1 mouse cellular context compared by ENCODE assay signal in the genomic region with DNA sequence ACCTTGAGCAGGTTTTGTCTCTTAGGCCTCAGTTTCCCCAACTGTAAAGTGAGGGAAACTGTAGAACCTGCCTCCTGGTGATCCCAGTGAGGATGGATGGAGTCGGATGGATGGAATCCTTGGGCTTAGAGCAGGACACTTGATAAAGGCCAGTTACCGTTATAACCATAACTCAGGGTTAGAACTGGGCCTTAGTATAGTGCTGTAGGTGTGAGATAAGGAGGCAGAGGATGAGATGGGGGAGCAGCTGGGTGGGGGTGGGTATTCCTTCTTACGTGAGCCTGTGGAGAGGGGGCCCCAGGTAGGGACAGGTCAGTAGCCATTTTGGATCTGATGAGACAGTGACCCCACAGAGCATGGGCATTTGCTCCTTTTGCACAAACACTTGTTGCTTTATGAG.
TF ChIP-seq lines count a peak whose summit lies in the region.

No protein-coding gene starts in this region.

TF ChIP-seq in MEL, 35 proteins besides CTCF, POLR2A, EP300 and RAD21:
- TF ChIP-seq TCF12 (IDR thresholded peaks at IDR 0.05; ENCODE audit: low read depth, low read length) (peak; percentile 64), POLR2AphosphoS2 (IDR thresholded peaks at IDR 0.05; ENCODE audit: low read length) (0 out of 2 replicates have a peak, but pooled peaks have one; percentile 8), GATA1 (IDR thresholded peaks at IDR 0.05; ENCODE audit: low read depth, low read length) (peak; percentile 46; the same call in 1 of the 2 replicates), TAL1 (IDR thresholded peaks at IDR 0.05; ENCODE audit: low read length) (peak; percentile 67), MYB (IDR thresholded peaks at IDR 0.05; ENCODE audit: low read depth, low read length) (peak; percentile 60; the same call in 1 of the 2 replicates), ETS1 (IDR thresholded peaks at IDR 0.05; ENCODE audit: low read depth, low read length) (peak; percentile 57), GABPA (IDR thresholded peaks at IDR 0.05; ENCODE audit: low read depth, low read length) (no peak), MEF2A (IDR thresholded peaks at IDR 0.05; ENCODE audit: extremely low read depth, insufficient replicate concordance, low read depth, low read length, poor library complexity, severe bottlenecking) (no peak)
